Mouse (Mus musculus): ENCODE data around the gene Cacna1c. TPM values are rescaled to one million over a fixed set of nuclear protein-coding genes. Genes with fewer than 3 reads are reported as not detected.

Cacna1c gene
- polyA plus RNA-seq, 2 experiments = 8.9 to 29.0 TPM

GRCm38 (mm10) chr6:119227001-119227400 lies 30.8 kb upstream of the Cacna1c start:
- Histone ChIP-seq H3K4me2 (replicated peaks; ENCODE audit: low read depth, low read length, severe bottlenecking) (no peak overlapping the region), H3K4me3 (replicated peaks; ENCODE audit: low read length) (no peak overlapping the region)

GRCm38 (mm10) chr6:119225731-119226130 lies 29.5 kb upstream of the Cacna1c start:
- H3K4me2 ChIP-seq (replicated peaks; ENCODE audit: low read depth, low read length, severe bottlenecking) = no peak overlapping the region
- no peak for TF ChIP-seq POLR2A (IDR thresholded peaks at IDR 0.05; ENCODE audit: borderline replicate concordance, extremely low read depth, insufficient read depth, insufficient read length)
- ATAC-seq (ENCODE audit: low FRiP score, low read depth) (no peak), DNase-seq (ENCODE audit: low spot score) (no peak)
- no peaks in the 10 kb centered on the region for H3K9me3 ChIP-seq (ENCODE audit: control insufficient read depth, low read length)
- no peak overlapping the region for H3K4me3 ChIP-seq (replicated peaks; ENCODE audit: low read length)
- no peak overlapping the region for H3K27ac ChIP-seq (replicated peaks; ENCODE audit: low read depth, low read length)
- WGBS = 83% methylated on average over 6 of the region's 6 CpGs
- no peaks in the 10 kb centered on the region for H3K27me3 ChIP-seq (ENCODE audit: control insufficient read depth, insufficient read depth, low read length)
- H3K36me3 ChIP-seq (ENCODE audit: control insufficient read depth, insufficient read depth, low read length) = peaks cover 9% of the 10 kb centered on the region; the same call in 1 of the 2 replicates
- no peak overlapping the region for H3K9ac ChIP-seq (ENCODE audit: low read depth, low read length, severe bottlenecking)
- H3K4me1 ChIP-seq (ENCODE audit: control insufficient read depth, insufficient read depth, low read length) = no peaks in the 10 kb centered on the region; the same call in 1 of the 2 replicates

More at GRCm38 (mm10) chr6:119227001-119227400, 30.8 kb upstream of the Cacna1c start:
- 85% methylated on average over 8 of the region's 8 CpGs for WGBS
- H3K9me3 ChIP-seq (ENCODE audit: control insufficient read depth, low read length) = no peaks in the 10 kb centered on the region
- DNase-seq (ENCODE audit: low spot score) (no peak), ATAC-seq (ENCODE audit: low FRiP score, low read depth) (no peak)
- no peaks in the 10 kb centered on the region for H3K36me3 ChIP-seq (ENCODE audit: control insufficient read depth, insufficient read depth, low read length)
- TF ChIP-seq POLR2A (IDR thresholded peaks at IDR 0.05; ENCODE audit: borderline replicate concordance, extremely low read depth, insufficient read depth, insufficient read length) = no peak
- H3K4me1 ChIP-seq (ENCODE audit: control insufficient read depth, insufficient read depth, low read length) = no peaks in the 10 kb centered on the region; the same call in 1 of the 2 replicates
- H3K27me3 ChIP-seq (ENCODE audit: control insufficient read depth, insufficient read depth, low read length) = no peaks in the 10 kb centered on the region
- H3K27ac ChIP-seq (replicated peaks; ENCODE audit: low read depth, low read length) = no peak overlapping the region
- no peak overlapping the region for H3K9ac ChIP-seq (ENCODE audit: low read depth, low read length, severe bottlenecking)

- Histone ChIP-seq H3K27me3 (ENCODE audit: control insufficient read depth, insufficient read depth, low read length) (no peaks in the 10 kb centered on the region), H3K36me3 (ENCODE audit: control insufficient read depth, insufficient read depth, low read length) (peaks cover 9% of the 10 kb centered on the region; the same call in 1 of the 2 replicates), H3K4me1 (ENCODE audit: control insufficient read depth, insufficient read depth, low read length) (no peaks in the 10 kb centered on the region; the same call in 1 of the 2 replicates), H3K4me2 (replicated peaks; ENCODE audit: low read depth, low read length, severe bottlenecking) (no peak overlapping the region), H3K9me3 (ENCODE audit: control insufficient read depth, low read length) (no peaks in the 10 kb centered on the region), H3K9ac (ENCODE audit: low read depth, low read length, severe bottlenecking) (no peak overlapping the region), H3K4me3 (replicated peaks; ENCODE audit: low read length) (no peak overlapping the region), H3K27ac (replicated peaks; ENCODE audit: low read depth, low read length) (no peak overlapping the region)
- no peak for DNase-seq (ENCODE audit: low spot score)
- WGBS = 82% methylated on average over 12 of the region's 12 CpGs
- no peak for TF ChIP-seq POLR2A (IDR thresholded peaks at IDR 0.05; ENCODE audit: borderline replicate concordance, extremely low read depth, insufficient read depth, insufficient read length)
- ATAC-seq (ENCODE audit: low FRiP score, low read depth) = no peak
Observed at GRCm38 (mm10) chr6:119225226-119225625, 29.0 kb upstream of the Cacna1c start.

GRCm38 (mm10) chr6:119224451-119225195 lies 28.4 kb upstream of the Cacna1c start:
- Histone ChIP-seq H3K27ac (replicated peaks; ENCODE audit: low read depth, low read length) (no peak overlapping the region), H3K4me1 (ENCODE audit: control insufficient read depth, insufficient read depth, low read length) (no peaks in the 10 kb centered on the region; the same call in 1 of the 2 replicates), H3K27me3 (ENCODE audit: control insufficient read depth, insufficient read depth, low read length) (no peaks in the 10 kb centered on the region), H3K9me3 (ENCODE audit: control insufficient read depth, low read length) (no peaks in the 10 kb centered on the region), H3K4me3 (replicated peaks; ENCODE audit: low read length) (no peak overlapping the region), H3K36me3 (ENCODE audit: control insufficient read depth, insufficient read depth, low read length) (peaks cover 9% of the 10 kb centered on the region; the same call in 1 of the 2 replicates), H3K4me2 (replicated peaks; ENCODE audit: low read depth, low read length, severe bottlenecking) (no peak overlapping the region), H3K9ac (ENCODE audit: low read depth, low read length, severe bottlenecking) (no peak overlapping the region)
- ATAC-seq (ENCODE audit: low FRiP score, low read depth) (no peak), DNase-seq (ENCODE audit: low spot score) (no peak)
- TF ChIP-seq POLR2A (IDR thresholded peaks at IDR 0.05; ENCODE audit: borderline replicate concordance, extremely low read depth, insufficient read depth, insufficient read length) = no peak
- 66% methylated on average over 13 of the region's 13 CpGs for WGBS

GRCm38 (mm10) chr6:119220297-119220696 lies 24.1 kb upstream of the Cacna1c start:
- no peak overlapping the region for H3K4me3 ChIP-seq (replicated peaks; ENCODE audit: low read length)
- no peak for TF ChIP-seq POLR2A (IDR thresholded peaks at IDR 0.05; ENCODE audit: borderline replicate concordance, extremely low read depth, insufficient read depth, insufficient read length)
- no peak overlapping the region for H3K9ac ChIP-seq (ENCODE audit: low read depth, low read length, severe bottlenecking)
- peak; percentile 62; the same call in 1 of the 2 replicates for ATAC-seq (ENCODE audit: low FRiP score, low read depth)
- peak; percentile 71 for DNase-seq (ENCODE audit: low spot score)
- H3K27me3 ChIP-seq (ENCODE audit: control insufficient read depth, insufficient read depth, low read length) = no peaks in the 10 kb centered on the region
- no peaks in the 10 kb centered on the region; the same call in 1 of the 2 replicates for H3K4me1 ChIP-seq (ENCODE audit: control insufficient read depth, insufficient read depth, low read length)
- H3K9me3 ChIP-seq (ENCODE audit: control insufficient read depth, low read length) = no peaks in the 10 kb centered on the region
- H3K4me2 ChIP-seq (replicated peaks; ENCODE audit: low read depth, low read length, severe bottlenecking) = no peak overlapping the region
- peaks cover 27% of the 10 kb centered on the region for H3K36me3 ChIP-seq (ENCODE audit: control insufficient read depth, insufficient read depth, low read length)
- no peak overlapping the region for H3K27ac ChIP-seq (replicated peaks; ENCODE audit: low read depth, low read length)
- WGBS = 50% methylated on average over 10 of the region's 10 CpGs

All from limb, embryonic 14.5 days (tissue).